Mouse (Mus musculus) midbrain, embryonic 15.5 days (tissue): ENCODE results near the gene Ppp2r2c. TPM values are rescaled to one million over a fixed set of nuclear protein-coding genes. Genes with fewer than 3 reads are reported as not detected.

Experiments
- ATAC-seq: fragments of 200-750 bp; cut with Nextera tagmentation; replicated peaks from 2 replicates; pipeline ENCODE4 v1.8.0; 2017; ENCODE audit warnings: moderate TSS enrichment
- H3K27ac ChIP-seq: fragments of 300-500 bp; sonication (generic); 2 replicates; pipeline ENCODE4 v1.5.1; 2015; ENCODE audit warnings: mild to moderate bottlenecking, inconsistent platforms
- H3K27me3 ChIP-seq: fragments of 300-500 bp; sonication (generic); replicated peaks from 2 replicates; pipeline ENCODE4 v1.6.1; 2015; ENCODE audit warnings: inconsistent platforms
- H3K36me3 ChIP-seq: fragments of 300-500 bp; sonication (generic); replicated peaks from 2 replicates; pipeline ENCODE4 v1.6.1; 2015; ENCODE audit warnings: inconsistent platforms
- H3K4me1 ChIP-seq: fragments of 300-500 bp; sonication (generic); 2 replicates; pipeline ENCODE4 v1.6.1; 2015; ENCODE audit warnings: inconsistent platforms
- H3K4me2 ChIP-seq: fragments of 300-500 bp; sonication (generic); 2 replicates; pipeline ENCODE4 v1.6.1; 2015; ENCODE audit warnings: inconsistent platforms, mild to moderate bottlenecking, moderate library complexity
- H3K4me3 ChIP-seq: fragments of 300-500 bp; sonication (generic); 2 replicates; pipeline ENCODE4 v1.5.1; 2015; ENCODE audit warnings: mild to moderate bottlenecking, inconsistent platforms
- H3K9ac ChIP-seq: fragments of 300-500 bp; sonication (generic); 2 replicates; pipeline ENCODE4 v1.6.1; 2015; ENCODE audit warnings: mild to moderate bottlenecking, inconsistent platforms
- H3K9me3 ChIP-seq: fragments of 300-500 bp; sonication (generic); 2 replicates; pipeline ENCODE4 v1.6.1; 2016; ENCODE audit warnings: inconsistent platforms
- WGBS: fragments of 180-500 bp; shearing (Covaris S2); methylation state at CpG from one replicate; pipeline ENCODE4 v1.1.7; 2015; ENCODE audit warnings: mixed read lengths; 5-methylcytosine and 5-hydroxymethylcytosine counted together
- polyA plus RNA-seq: library from polyadenylated mRNA; unstranded; fragments of >200 nt; fragmentation: Nextera tagmentation; extraction: Ambion mirVana; gene quantifications from 2 replicates; pipeline ENCODE4 v1.2.1, GENCODE M21; 2015

The Ppp2r2c gene
- polyA plus RNA-seq, 1 experiment from 2014 or later = 54.7 TPM

GRCm38 (mm10) chr5:36876777-36877396, 8.6 kb downstream of the Ppp2r2c start:
- Histone ChIP-seq H3K27ac (no peak overlapping the region), H3K36me3 (no peaks in the 10 kb centered on the region), H3K9me3 (no peaks in the 10 kb centered on the region), H3K4me3 (no peak overlapping the region), H3K4me1 (no peaks in the 10 kb centered on the region), H3K27me3 (peaks cover 10% of the 10 kb centered on the region; the same call in 1 of the 2 replicates), H3K4me2 (no peak overlapping the region), H3K9ac (no peak overlapping the region)
- ATAC-seq = no peak
- WGBS = 36% methylated on average over 7 of the region's 7 CpGs

GRCm38 (mm10) chr5:36877641-36878040, 9.3 kb downstream of the Ppp2r2c start:
- no peak overlapping the region for H3K4me3 ChIP-seq
- no peak for ATAC-seq
- H3K9me3 ChIP-seq = no peaks in the 10 kb centered on the region
- WGBS = 87% methylated on average over 2 of the region's 2 CpGs
- H3K27me3 ChIP-seq = peaks cover 4% of the 10 kb centered on the region; the same call in 1 of the 2 replicates
- no peak overlapping the region for H3K27ac ChIP-seq
- no peaks in the 10 kb centered on the region for H3K4me1 ChIP-seq
- no peaks in the 10 kb centered on the region for H3K36me3 ChIP-seq
- no peak overlapping the region for H3K4me2 ChIP-seq
- H3K9ac ChIP-seq = no peak overlapping the region

GRCm38 (mm10) chr5:36878801-36879200, 10.5 kb downstream of the Ppp2r2c start:
- ATAC-seq = no peak
- no peaks in the 10 kb centered on the region for H3K4me1 ChIP-seq
- no peak overlapping the region for H3K4me2 ChIP-seq
- H3K27me3 ChIP-seq = no peaks in the 10 kb centered on the region
- WGBS = 88% methylated on average over 4 of the region's 4 CpGs
- no peak overlapping the region for H3K27ac ChIP-seq
- H3K4me3 ChIP-seq = no peak overlapping the region
- no peak overlapping the region for H3K9ac ChIP-seq
- no peaks in the 10 kb centered on the region for H3K36me3 ChIP-seq
- no peaks in the 10 kb centered on the region for H3K9me3 ChIP-seq

- Histone ChIP-seq H3K4me1 (no peaks in the 10 kb centered on the region), H3K9ac (no peak overlapping the region), H3K4me3 (no peak overlapping the region), H3K4me2 (no peak overlapping the region), H3K27me3 (no peaks in the 10 kb centered on the region), H3K9me3 (no peaks in the 10 kb centered on the region), H3K27ac (no peak overlapping the region), H3K36me3 (no peaks in the 10 kb centered on the region)
- WGBS = 95% methylated on average over 5 of the region's 5 CpGs
- no peak for ATAC-seq
Observed at GRCm38 (mm10) chr5:36880622-36881021, 12.3 kb downstream of the Ppp2r2c start.

- 77% methylated on average over 12 of the region's 12 CpGs for WGBS
- Histone ChIP-seq H3K36me3 (no peaks in the 10 kb centered on the region), H3K27me3 (no peaks in the 10 kb centered on the region), H3K4me1 (peaks cover 9% of the 10 kb centered on the region), H3K9me3 (no peaks in the 10 kb centered on the region), H3K4me3 (no peak overlapping the region), H3K27ac (no peak overlapping the region), H3K4me2 (no peak overlapping the region), H3K9ac (no peak overlapping the region)
- no peak for ATAC-seq
Observed at GRCm38 (mm10) chr5:36883516-36883915, 15.2 kb downstream of the Ppp2r2c start.

GRCm38 (mm10) chr5:36885067-36885466, 16.8 kb downstream of the Ppp2r2c start:
- H3K27ac ChIP-seq = no peak overlapping the region
- no peaks in the 10 kb centered on the region for H3K36me3 ChIP-seq
- H3K4me1 ChIP-seq = peaks cover 9% of the 10 kb centered on the region
- no peak overlapping the region for H3K4me3 ChIP-seq
- WGBS = 71% methylated on average over 1 of the region's 1 CpGs
- no peaks in the 10 kb centered on the region for H3K9me3 ChIP-seq
- ATAC-seq = no peak
- no peak overlapping the region for H3K4me2 ChIP-seq
- H3K9ac ChIP-seq = no peak overlapping the region
- H3K27me3 ChIP-seq = no peaks in the 10 kb centered on the region

- H3K27ac ChIP-seq = no peak overlapping the region
- H3K4me1 ChIP-seq = peaks cover 12% of the 10 kb centered on the region
- no peaks in the 10 kb centered on the region for H3K27me3 ChIP-seq
- H3K36me3 ChIP-seq = no peaks in the 10 kb centered on the region
- no peak overlapping the region for H3K9ac ChIP-seq
- no peaks in the 10 kb centered on the region for H3K9me3 ChIP-seq
- ATAC-seq = no peak
- H3K4me2 ChIP-seq = no peak overlapping the region
- no peak overlapping the region for H3K4me3 ChIP-seq
- 83% methylated on average over 5 of the region's 5 CpGs for WGBS
Observed at GRCm38 (mm10) chr5:36885595-36885994, 17.3 kb downstream of the Ppp2r2c start.

- no peak overlapping the region for H3K9ac ChIP-seq
- no peaks in the 10 kb centered on the region for H3K36me3 ChIP-seq
- H3K4me3 ChIP-seq = no peak overlapping the region
- WGBS = 78% methylated on average over 2 of the region's 2 CpGs
- H3K4me2 ChIP-seq = no peak overlapping the region
- H3K27me3 ChIP-seq = no peaks in the 10 kb centered on the region
- no peak overlapping the region for H3K27ac ChIP-seq
- ATAC-seq = no peak
- peaks cover 19% of the 10 kb centered on the region for H3K4me1 ChIP-seq
- no peaks in the 10 kb centered on the region for H3K9me3 ChIP-seq
Observed at GRCm38 (mm10) chr5:36886298-36886697, 18.0 kb downstream of the Ppp2r2c start.

GRCm38 (mm10) chr5:36886852-36887283, 18.6 kb downstream of the Ppp2r2c start:
- H3K27me3 ChIP-seq = no peaks in the 10 kb centered on the region
- H3K4me1 ChIP-seq = peaks cover 25% of the 10 kb centered on the region
- H3K9me3 ChIP-seq = no peaks in the 10 kb centered on the region
- H3K4me3 ChIP-seq = no peak overlapping the region
- no peak overlapping the region for H3K27ac ChIP-seq
- WGBS = 56% methylated on average over 7 of the region's 7 CpGs
- no peaks in the 10 kb centered on the region for H3K36me3 ChIP-seq
- no peak overlapping the region for H3K4me2 ChIP-seq
- no peak for ATAC-seq
- no peak overlapping the region for H3K9ac ChIP-seq

- no peak overlapping the region for H3K4me2 ChIP-seq
- no peak overlapping the region for H3K4me3 ChIP-seq
- no peaks in the 10 kb centered on the region for H3K36me3 ChIP-seq
- H3K9me3 ChIP-seq = no peaks in the 10 kb centered on the region
- ATAC-seq = no peak
- no peak overlapping the region for H3K27ac ChIP-seq
- H3K9ac ChIP-seq = no peak overlapping the region
- 36% methylated on average over 9 of the region's 9 CpGs for whole genome bisulfite sequencing
- peaks cover 29% of the 10 kb centered on the region for H3K4me1 ChIP-seq
- H3K27me3 ChIP-seq = no peaks in the 10 kb centered on the region
Observed at GRCm38 (mm10) chr5:36887299-36887988, 19.1 kb downstream of the Ppp2r2c start.

GRCm38 (mm10) chr5:36888501-36888900, 20.2 kb downstream of the Ppp2r2c start:
- Histone ChIP-seq H3K36me3 (no peaks in the 10 kb centered on the region), H3K4me2 (no peak overlapping the region), H3K9me3 (no peaks in the 10 kb centered on the region), H3K27me3 (no peaks in the 10 kb centered on the region), H3K27ac (no peak overlapping the region), H3K4me1 (peaks cover 29% of the 10 kb centered on the region), H3K4me3 (no peak overlapping the region), H3K9ac (no peak overlapping the region)
- WGBS = 85% methylated on average over 8 of the region's 8 CpGs
- ATAC-seq = no peak

- 81% methylated on average over 11 of the region's 11 CpGs for WGBS
- no peak for ATAC-seq
- peaks cover 29% of the 10 kb centered on the region for H3K4me1 ChIP-seq
Observed at GRCm38 (mm10) chr5:36888911-36889310, 20.6 kb downstream of the Ppp2r2c start.

GRCm38 (mm10) chr5:36889380-36889886, 21.1 kb downstream of the Ppp2r2c start:
- H3K4me2 ChIP-seq = no peak overlapping the region
- no peak overlapping the region for H3K9ac ChIP-seq
- 85% methylated on average over 2 of the region's 2 CpGs for WGBS
- ATAC-seq = no peak
- no peaks in the 10 kb centered on the region for H3K9me3 ChIP-seq
- H3K27ac ChIP-seq = no peak overlapping the region
- no peak overlapping the region for H3K4me3 ChIP-seq
- peaks cover 29% of the 10 kb centered on the region for H3K4me1 ChIP-seq
- no peaks in the 10 kb centered on the region for H3K36me3 ChIP-seq
- no peaks in the 10 kb centered on the region for H3K27me3 ChIP-seq

More at GRCm38 (mm10) chr5:36888911-36889310, 20.6 kb downstream of the Ppp2r2c start:
- no peak overlapping the region for H3K9ac ChIP-seq
- no peaks in the 10 kb centered on the region for H3K36me3 ChIP-seq
- no peak overlapping the region for H3K4me2 ChIP-seq
- H3K9me3 ChIP-seq = no peaks in the 10 kb centered on the region
- H3K27me3 ChIP-seq = no peaks in the 10 kb centered on the region
- no peak overlapping the region for H3K27ac ChIP-seq
- no peak overlapping the region for H3K4me3 ChIP-seq
